Mouse (Mus musculus): Measurements from ENCODE around the gene Pih1d3. TPM values are rescaled to one million over a fixed set of nuclear protein-coding genes. Genes with fewer than 3 reads are reported as not detected.

The Pih1d3 gene
- not detected in 2 replicates for polyA plus RNA-seq (2014; fragmentation: Nextera tagmentation; extraction: Ambion mirVana)

- DNase-seq (ENCODE audit: low spot score) (no peak), ATAC-seq (ENCODE audit: insufficient number of reproducible peaks, low FRiP score, low TSS enrichment, low read depth) (no peak; the same call in 1 of the 2 replicates)
- Histone ChIP-seq H3K36me3 (ENCODE audit: control insufficient read depth, insufficient read depth, low read length) (no peaks in the 10 kb centered on the region), H3K9ac (ENCODE audit: low read length) (no peak within 1 kb of the TSS), H3K27ac (replicated peaks; ENCODE audit: low read depth, low read length) (no peak within 1 kb of the TSS), H3K4me1 (ENCODE audit: control insufficient read depth, insufficient read depth, low read length) (no peaks in the 10 kb centered on the region), H3K27me3 (ENCODE audit: control insufficient read depth, insufficient read depth, low read length) (no peaks in the 10 kb centered on the region), H3K4me2 (ENCODE audit: low read depth, severe bottlenecking) (no peak within 1 kb of the TSS), H3K9me3 (ENCODE audit: control insufficient read depth, low read length) (no peaks in the 10 kb centered on the region), H3K4me3 (ENCODE audit: low read depth, low read length) (no peak within 1 kb of the TSS)
- 86% methylated on average over 7 of the region's 7 CpGs for WGBS
Measured at GRCm38 (mm10) chr1:31222564-31222963, at the start of gene Pih1d3, which contains the start of gene 4931428L18Rik. Gene Pih1d3, plus strand, starts transcription at chr1:31222838. Gene 4931428L18Rik, minus strand, starts transcription at chr1:31222684.

GRCm38 (mm10) chr1:31175401-31175800 is 47.2 kb upstream of the Pih1d3 start:
- no peak overlapping the region for H3K9ac ChIP-seq (ENCODE audit: low read length)
- ATAC-seq (ENCODE audit: insufficient number of reproducible peaks, low FRiP score, low TSS enrichment, low read depth), result no peak
- H3K9me3 ChIP-seq (ENCODE audit: control insufficient read depth, low read length), result no peaks in the 10 kb centered on the region
- H3K4me3 ChIP-seq (ENCODE audit: low read depth, low read length), result no peak overlapping the region
- no peak overlapping the region for H3K27ac ChIP-seq (replicated peaks; ENCODE audit: low read depth, low read length)
- DNase-seq (ENCODE audit: low spot score), result no peak
- H3K4me1 ChIP-seq (ENCODE audit: control insufficient read depth, insufficient read depth, low read length), result no peaks in the 10 kb centered on the region
- no peaks in the 10 kb centered on the region for H3K27me3 ChIP-seq (ENCODE audit: control insufficient read depth, insufficient read depth, low read length)
- H3K36me3 ChIP-seq (ENCODE audit: control insufficient read depth, insufficient read depth, low read length), result no peaks in the 10 kb centered on the region
- 79% methylated on average over 3 of the region's 3 CpGs for WGBS
- H3K4me2 ChIP-seq (ENCODE audit: low read depth, severe bottlenecking), result no peak overlapping the region

- no peaks in the 10 kb centered on the region for H3K27me3 ChIP-seq (ENCODE audit: control insufficient read depth, insufficient read depth, low read length)
- DNase-seq (ENCODE audit: low spot score) (no peak), ATAC-seq (ENCODE audit: insufficient number of reproducible peaks, low FRiP score, low TSS enrichment, low read depth) (no peak)
- no peak within 1 kb of the TSS for H3K27ac ChIP-seq (replicated peaks; ENCODE audit: low read depth, low read length)
- 76% methylated on average over 5 of the region's 5 CpGs for WGBS
- no peak within 1 kb of the TSS for H3K9ac ChIP-seq (ENCODE audit: low read length)
- H3K9me3 ChIP-seq (ENCODE audit: control insufficient read depth, low read length), result no peaks in the 10 kb centered on the region
- H3K36me3 ChIP-seq (ENCODE audit: control insufficient read depth, insufficient read depth, low read length), result no peaks in the 10 kb centered on the region
- H3K4me1 ChIP-seq (ENCODE audit: control insufficient read depth, insufficient read depth, low read length), result no peaks in the 10 kb centered on the region
- no peak within 1 kb of the TSS for H3K4me2 ChIP-seq (ENCODE audit: low read depth, severe bottlenecking)
- H3K4me3 ChIP-seq (ENCODE audit: low read depth, low read length), result no peak within 1 kb of the TSS
Measured at GRCm38 (mm10) chr1:31176101-31176500, 46.5 kb upstream of the Pih1d3 start, which contains the start of gene Lgsn. Gene Lgsn, plus strand, starts transcription at chr1:31176401.

DNA sequence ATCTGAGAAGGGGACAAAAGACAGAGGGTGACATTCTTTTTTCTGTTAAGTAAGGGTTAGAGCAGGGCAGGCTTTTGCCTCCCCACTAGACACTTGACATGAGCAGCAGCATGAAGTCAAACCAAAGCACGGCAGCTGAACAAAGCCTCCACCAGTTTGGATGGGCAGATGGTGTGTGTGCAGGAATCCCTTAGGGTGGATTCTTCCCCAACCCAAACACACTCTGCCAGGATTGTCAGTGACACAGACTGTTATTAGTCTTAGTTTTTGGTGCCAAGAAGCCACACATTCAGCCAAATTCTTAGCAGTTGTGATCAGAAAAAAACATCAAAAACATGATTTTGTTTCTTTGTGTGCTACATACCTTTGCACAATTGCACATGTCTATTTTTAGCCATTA is 44.4 kb upstream of the Pih1d3 start:
- Histone ChIP-seq H3K36me3 (ENCODE audit: control insufficient read depth, insufficient read depth, low read length) (no peaks in the 10 kb centered on the region), H3K9ac (ENCODE audit: low read length) (no peak overlapping the region), H3K27me3 (ENCODE audit: control insufficient read depth, insufficient read depth, low read length) (no peaks in the 10 kb centered on the region), H3K4me3 (ENCODE audit: low read depth, low read length) (no peak overlapping the region), H3K4me1 (ENCODE audit: control insufficient read depth, insufficient read depth, low read length) (no peaks in the 10 kb centered on the region), H3K27ac (replicated peaks; ENCODE audit: low read depth, low read length) (no peak overlapping the region), H3K9me3 (ENCODE audit: control insufficient read depth, low read length) (no peaks in the 10 kb centered on the region), H3K4me2 (ENCODE audit: low read depth, severe bottlenecking) (no peak overlapping the region)
- WGBS, result 77% methylated on average over 1 of the region's 1 CpGs
- DNase-seq (ENCODE audit: low spot score) (no peak), ATAC-seq (ENCODE audit: insufficient number of reproducible peaks, low FRiP score, low TSS enrichment, low read depth) (no peak)

- ATAC-seq (ENCODE audit: insufficient number of reproducible peaks, low FRiP score, low TSS enrichment, low read depth), result no peak
- no peaks in the 10 kb centered on the region for H3K36me3 ChIP-seq (ENCODE audit: control insufficient read depth, insufficient read depth, low read length)
- no peak overlapping the region for H3K4me3 ChIP-seq (ENCODE audit: low read depth, low read length)
Measured at GRCm38 (mm10) chr1:31190237-31190866, 32.3 kb upstream of the Pih1d3 start.

GRCm38 (mm10) chr1:31195633-31196032 is 27.0 kb upstream of the Pih1d3 start:
- ATAC-seq (ENCODE audit: insufficient number of reproducible peaks, low FRiP score, low TSS enrichment, low read depth), result no peak
- Histone ChIP-seq H3K36me3 (ENCODE audit: control insufficient read depth, insufficient read depth, low read length) (no peaks in the 10 kb centered on the region), H3K9ac (ENCODE audit: low read length) (no peak overlapping the region), H3K27me3 (ENCODE audit: control insufficient read depth, insufficient read depth, low read length) (no peaks in the 10 kb centered on the region), H3K4me1 (ENCODE audit: control insufficient read depth, insufficient read depth, low read length) (no peaks in the 10 kb centered on the region), H3K4me3 (ENCODE audit: low read depth, low read length) (no peak overlapping the region), H3K27ac (replicated peaks; ENCODE audit: low read depth, low read length) (no peak overlapping the region), H3K9me3 (ENCODE audit: control insufficient read depth, low read length) (no peaks in the 10 kb centered on the region), H3K4me2 (ENCODE audit: low read depth, severe bottlenecking) (no peak overlapping the region)
- 80% methylated on average over 1 of the region's 1 CpGs for WGBS
- DNase-seq (ENCODE audit: low spot score), result no peak

More at GRCm38 (mm10) chr1:31190237-31190866, 32.3 kb upstream of the Pih1d3 start:
- Histone ChIP-seq H3K9me3 (ENCODE audit: control insufficient read depth, low read length) (no peaks in the 10 kb centered on the region), H3K9ac (ENCODE audit: low read length) (no peak overlapping the region), H3K27me3 (ENCODE audit: control insufficient read depth, insufficient read depth, low read length) (no peaks in the 10 kb centered on the region), H3K4me2 (ENCODE audit: low read depth, severe bottlenecking) (no peak overlapping the region), H3K27ac (replicated peaks; ENCODE audit: low read depth, low read length) (no peak overlapping the region), H3K4me1 (ENCODE audit: control insufficient read depth, insufficient read depth, low read length) (no peaks in the 10 kb centered on the region)
- no peak for DNase-seq (ENCODE audit: low spot score)
- WGBS, result 80% methylated on average over 10 of the region's 10 CpGs

DNA sequence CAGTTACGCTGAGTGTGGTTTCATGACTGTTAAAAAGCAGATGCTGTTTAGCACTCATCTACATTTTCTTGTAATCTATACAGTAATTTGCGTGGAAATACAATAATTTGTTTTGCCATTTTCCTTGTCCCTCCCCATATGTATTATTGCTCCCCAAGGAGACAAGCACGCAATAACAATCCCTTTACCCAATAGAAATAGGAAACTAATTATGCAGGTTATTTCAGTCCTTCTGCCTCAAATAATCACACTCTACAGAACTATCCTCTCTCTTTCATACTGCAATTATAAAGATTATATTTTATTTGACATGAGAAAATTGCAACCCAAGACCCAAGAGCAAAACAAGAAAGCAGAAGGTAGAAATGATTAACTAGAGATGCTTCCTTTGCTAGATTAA is 25.7 kb upstream of the Pih1d3 start:
- H3K4me2 ChIP-seq (ENCODE audit: low read depth, severe bottlenecking), result no peak overlapping the region
- 97% methylated on average over 3 of the region's 3 CpGs for WGBS
- DNase-seq (ENCODE audit: low spot score) (no peak), ATAC-seq (ENCODE audit: insufficient number of reproducible peaks, low FRiP score, low TSS enrichment, low read depth) (no peak)
- H3K36me3 ChIP-seq (ENCODE audit: control insufficient read depth, insufficient read depth, low read length), result no peaks in the 10 kb centered on the region
- no peaks in the 10 kb centered on the region for H3K27me3 ChIP-seq (ENCODE audit: control insufficient read depth, insufficient read depth, low read length)
- H3K4me3 ChIP-seq (ENCODE audit: low read depth, low read length), result no peak overlapping the region
- no peak overlapping the region for H3K9ac ChIP-seq (ENCODE audit: low read length)
- H3K4me1 ChIP-seq (ENCODE audit: control insufficient read depth, insufficient read depth, low read length), result no peaks in the 10 kb centered on the region
- H3K27ac ChIP-seq (replicated peaks; ENCODE audit: low read depth, low read length), result no peak overlapping the region
- no peaks in the 10 kb centered on the region for H3K9me3 ChIP-seq (ENCODE audit: control insufficient read depth, low read length)

- no peaks in the 10 kb centered on the region for H3K36me3 ChIP-seq (ENCODE audit: control insufficient read depth, insufficient read depth, low read length)
- no peaks in the 10 kb centered on the region for H3K9me3 ChIP-seq (ENCODE audit: control insufficient read depth, low read length)
- 88% methylated on average over 10 of the region's 10 CpGs for WGBS
- no peak overlapping the region for H3K4me2 ChIP-seq (ENCODE audit: low read depth, severe bottlenecking)
- no peaks in the 10 kb centered on the region for H3K27me3 ChIP-seq (ENCODE audit: control insufficient read depth, insufficient read depth, low read length)
- ATAC-seq (ENCODE audit: insufficient number of reproducible peaks, low FRiP score, low TSS enrichment, low read depth) (no peak), DNase-seq (ENCODE audit: low spot score) (no peak)
- H3K4me1 ChIP-seq (ENCODE audit: control insufficient read depth, insufficient read depth, low read length), result no peaks in the 10 kb centered on the region
- H3K4me3 ChIP-seq (ENCODE audit: low read depth, low read length), result no peak overlapping the region
- H3K9ac ChIP-seq (ENCODE audit: low read length), result no peak overlapping the region
- H3K27ac ChIP-seq (replicated peaks; ENCODE audit: low read depth, low read length), result no peak overlapping the region
Measured at GRCm38 (mm10) chr1:31203771-31204170, 18.9 kb upstream of the Pih1d3 start.

DNA sequence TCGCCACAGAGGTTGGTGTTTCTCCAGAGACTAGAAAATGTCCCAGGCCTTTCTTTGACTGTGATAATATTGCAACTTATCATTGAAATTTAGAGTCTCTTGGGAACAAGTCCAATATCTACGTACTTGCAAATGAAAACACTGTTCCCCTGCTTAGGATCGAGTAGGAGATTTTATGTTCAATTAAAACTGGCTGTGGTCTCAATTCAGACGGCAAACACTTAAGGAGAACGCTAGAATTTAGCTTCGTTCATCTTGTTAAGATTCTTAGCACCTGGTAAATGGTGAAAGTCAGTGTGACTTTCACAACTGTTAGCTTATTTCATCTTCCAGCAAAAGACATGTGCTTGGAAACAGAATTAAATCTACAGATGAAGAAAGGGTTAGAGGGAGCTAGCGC is 17.3 kb upstream of the Pih1d3 start:
- H3K27ac ChIP-seq (replicated peaks; ENCODE audit: low read depth, low read length), result no peak overlapping the region
- no peak overlapping the region for H3K9ac ChIP-seq (ENCODE audit: low read length)
- no peak overlapping the region for H3K4me2 ChIP-seq (ENCODE audit: low read depth, severe bottlenecking)
- H3K4me3 ChIP-seq (ENCODE audit: low read depth, low read length), result no peak overlapping the region
- WGBS, result 83% methylated on average over 7 of the region's 7 CpGs
- ATAC-seq (ENCODE audit: insufficient number of reproducible peaks, low FRiP score, low TSS enrichment, low read depth), result no peak
- no peaks in the 10 kb centered on the region for H3K9me3 ChIP-seq (ENCODE audit: control insufficient read depth, low read length)
- no peaks in the 10 kb centered on the region for H3K36me3 ChIP-seq (ENCODE audit: control insufficient read depth, insufficient read depth, low read length)
- no peaks in the 10 kb centered on the region for H3K27me3 ChIP-seq (ENCODE audit: control insufficient read depth, insufficient read depth, low read length)
- no peaks in the 10 kb centered on the region for H3K4me1 ChIP-seq (ENCODE audit: control insufficient read depth, insufficient read depth, low read length)
- no peak for DNase-seq (ENCODE audit: low spot score)

Measured in limb, embryonic 11.5 days (tissue).